Mouse (Mus musculus) adrenal gland, postnatal 4 days (tissue): ENCODE measurements around the gene Atat1. TPM values are rescaled to one million over a fixed set of nuclear protein-coding genes. Genes with fewer than 3 reads are reported as not detected.
"Not testable (repeated sequence)": the region's sequence is repeated elsewhere in the genome, so short reads cannot be mapped to it uniquely, and the experiment has no call there.

Experiments used
- DNase-seq, 2 experiments: peaks; one replicate each; pipeline ENCODE4 v3.0.0; 2021 to 2022; ENCODE audit warnings: low spot score in 2 of 2, mixed read lengths in 2 of 2
- long read RNA-seq, 2 experiments: library from polyadenylated mRNA; stranded (forward); transcript quantifications; one replicate each; pipeline ENCODE4 v2.0.0; 2021
- total RNA-seq, 2 experiments: library from RNA; stranded (reverse); gene quantifications; 2 replicates each; pipeline ENCODE4 v1.2.3; 2021

Atat1 gene
- 10 to 100 TPM; 46.3 to 50.3 TPM for total RNA-seq
- long read RNA-seq, experiment 1, transcript Atat1-202 (13 exons, 1,452 nt), result major isoform, 5 of 18 reads
- long read RNA-seq, experiment 1, partial matches to known transcripts, result 4 of 18 reads
- long read RNA-seq, experiment 1, other reads (novel, unspliced or antisense), result 3 of 18 reads
- long read RNA-seq, experiment 2, transcript Atat1-202 (13 exons, 1,452 nt), result major isoform, 5 of 30 reads
- long read RNA-seq, experiment 2, partial matches to known transcripts, result 5 of 30 reads
- long read RNA-seq, experiment 2, other reads (novel, unspliced or antisense), result 12 of 30 reads

DNA sequence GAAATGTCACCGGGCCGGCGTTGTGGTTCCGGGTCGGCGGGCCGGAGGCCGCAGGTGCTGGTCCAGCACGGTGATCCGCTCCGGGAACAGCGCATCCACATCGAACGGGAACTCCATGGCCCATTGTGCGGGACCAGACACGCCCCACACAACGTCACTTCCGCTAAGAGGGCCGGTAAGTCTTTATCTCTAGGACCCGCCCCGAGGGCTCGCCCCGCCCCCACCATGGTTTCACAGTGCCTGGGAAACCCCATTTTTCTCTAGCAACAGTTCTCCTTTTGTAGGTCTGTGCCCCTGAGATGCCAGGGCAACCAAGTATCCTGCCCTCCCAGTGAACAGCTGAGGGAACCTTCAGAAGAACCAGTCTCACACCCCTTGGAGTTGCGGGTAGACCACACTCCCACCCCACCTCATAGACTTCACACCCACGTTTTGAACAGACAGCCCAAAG is at the start of gene Atat1:
Gene Atat1, minus strand, starts transcription at position 157 of the 451 bp plus-strand sequence.
- peak; percentile 82 to 90 for DNase-seq

- no peak for DNase-seq
These were observed 48.8 kb upstream of the Atat1 start for GRCm38 (mm10) chr17:35958533-35959223.

GRCm38 (mm10) chr17:35954665-35955064 is 44.8 kb upstream of the Atat1 start:
- no peak for DNase-seq

DNA sequence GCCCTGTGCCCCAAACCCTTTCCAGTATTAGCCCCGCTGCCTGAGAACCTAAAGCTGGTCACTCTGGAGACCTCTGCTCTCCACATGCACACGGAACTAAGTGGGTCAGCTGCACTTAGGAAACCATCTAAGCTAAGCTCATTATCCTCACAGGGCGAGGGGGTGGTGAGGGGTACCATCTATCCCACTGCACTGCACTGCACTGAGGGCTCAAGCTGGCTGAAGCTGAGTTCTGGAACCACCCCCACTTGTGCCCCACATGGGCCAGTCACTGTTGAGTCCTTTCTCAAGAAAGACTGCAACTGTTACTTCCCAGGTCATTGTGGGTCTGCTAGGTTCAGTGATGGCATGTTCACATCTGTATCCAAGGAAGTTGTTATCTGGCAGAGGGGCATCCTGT is 42.7 kb upstream of the Atat1 start:
- DNase-seq, result not testable (repeated sequence)

- DNase-seq, result not testable (repeated sequence)
These were observed 41.1 kb upstream of the Atat1 start for GRCm38 (mm10) chr17:35950946-35951345.

GRCm38 (mm10) chr17:35939941-35940340 is 30.1 kb upstream of the Atat1 start:
- DNase-seq, result no peak

GRCm38 (mm10) chr17:35939108-35939507 is 29.2 kb upstream of the Atat1 start:
- no peak for DNase-seq

- no peak for DNase-seq
These were observed 27.9 kb upstream of the Atat1 start for GRCm38 (mm10) chr17:35937700-35938348.

DNA sequence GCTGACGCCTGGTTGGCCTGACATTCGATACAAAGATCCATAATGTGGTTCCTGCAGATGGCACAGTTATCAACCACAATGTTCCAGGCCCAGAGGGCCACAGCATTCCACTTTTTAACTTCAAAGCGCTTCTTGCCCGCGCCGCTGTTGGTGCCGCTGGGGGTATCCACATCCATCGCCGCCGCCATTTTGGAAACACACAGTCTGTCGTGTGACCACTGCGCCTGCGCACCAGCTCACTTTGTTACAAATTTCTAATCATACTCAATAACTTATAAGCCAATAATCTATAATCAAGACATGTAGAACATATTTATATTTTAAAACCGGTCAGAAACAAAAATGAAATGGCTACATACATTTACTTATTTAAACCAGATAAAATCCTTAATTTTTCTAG is 25.9 kb upstream of the Atat1 start:
- not testable (repeated sequence) for DNase-seq

GRCm38 (mm10) chr17:35932608-35933007 is 22.7 kb upstream of the Atat1 start:
- no peak for DNase-seq

GRCm38 (mm10) chr17:35930627-35931026 is 20.8 kb upstream of the Atat1 start:
- no peak for DNase-seq

- DNase-seq, result no peak
These were observed 19.7 kb upstream of the Atat1 start for GRCm38 (mm10) chr17:35929534-35929933.

DNA sequence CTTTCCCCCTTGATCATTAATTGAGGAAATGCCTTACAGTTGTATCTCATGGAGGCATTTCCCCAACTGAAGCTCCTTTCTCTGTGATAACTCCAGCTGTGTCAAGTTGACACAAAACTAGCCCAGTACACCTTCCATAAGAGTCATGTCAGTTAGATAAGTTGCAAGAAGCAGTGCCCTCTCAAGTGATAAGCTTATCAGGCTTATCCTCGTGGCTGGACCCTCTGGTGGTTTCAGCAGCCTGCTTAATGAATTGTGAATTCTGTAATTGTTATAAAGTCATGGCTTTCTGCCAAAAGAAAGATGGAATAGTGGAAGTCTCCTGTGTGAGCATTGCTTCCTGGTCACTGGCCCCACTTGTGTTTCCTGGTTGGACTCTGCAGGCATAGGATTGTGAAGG is 17.6 kb upstream of the Atat1 start:
- DNase-seq, result no peak

- no peak for DNase-seq
These were observed 13.4 kb upstream of the Atat1 start for GRCm38 (mm10) chr17:35923281-35923680.

DNA sequence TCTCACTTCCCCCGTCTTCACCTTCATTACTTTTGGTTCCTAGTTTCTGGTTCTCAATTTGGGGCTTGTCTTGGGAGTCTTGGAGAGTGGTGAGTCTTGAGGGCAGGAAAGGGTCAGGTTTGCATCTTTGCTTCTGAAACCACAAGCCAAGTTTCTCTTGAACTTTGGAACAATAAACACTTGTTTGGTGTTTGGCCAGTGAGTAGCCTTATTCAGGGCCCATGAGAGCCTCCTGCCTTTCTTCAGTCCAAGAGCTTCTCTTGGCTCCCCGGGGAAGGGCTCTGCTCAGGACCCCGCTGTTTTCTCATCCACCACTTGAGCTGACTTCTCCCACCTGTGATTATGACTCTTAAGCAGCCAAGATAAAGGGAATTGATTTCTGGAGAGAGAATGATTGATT is 12.7 kb upstream of the Atat1 start:
- DNase-seq, result no peak

DNA sequence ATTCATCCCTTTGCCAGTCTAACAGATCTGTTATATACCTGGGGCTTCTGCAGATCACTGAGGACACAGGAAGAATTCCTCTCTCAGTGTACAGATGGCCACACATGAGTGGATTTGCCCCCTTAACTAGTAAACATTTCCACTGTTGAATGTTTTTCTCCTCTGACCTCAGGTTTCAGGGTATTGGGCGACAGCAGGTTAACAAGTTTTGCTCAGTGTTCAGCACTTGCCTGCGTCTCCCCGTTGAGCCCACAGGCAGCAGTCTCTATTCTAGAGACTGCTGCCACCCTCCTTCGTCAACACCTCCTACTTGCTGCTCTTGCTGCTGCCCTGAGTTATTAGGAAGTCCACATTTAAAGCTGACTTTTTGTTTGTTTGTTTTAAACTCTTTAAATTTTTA is 11.8 kb upstream of the Atat1 start:
- DNase-seq, result no peak

- no peak for DNase-seq
These were observed 11.1 kb upstream of the Atat1 start for GRCm38 (mm10) chr17:35920862-35921562.

DNA sequence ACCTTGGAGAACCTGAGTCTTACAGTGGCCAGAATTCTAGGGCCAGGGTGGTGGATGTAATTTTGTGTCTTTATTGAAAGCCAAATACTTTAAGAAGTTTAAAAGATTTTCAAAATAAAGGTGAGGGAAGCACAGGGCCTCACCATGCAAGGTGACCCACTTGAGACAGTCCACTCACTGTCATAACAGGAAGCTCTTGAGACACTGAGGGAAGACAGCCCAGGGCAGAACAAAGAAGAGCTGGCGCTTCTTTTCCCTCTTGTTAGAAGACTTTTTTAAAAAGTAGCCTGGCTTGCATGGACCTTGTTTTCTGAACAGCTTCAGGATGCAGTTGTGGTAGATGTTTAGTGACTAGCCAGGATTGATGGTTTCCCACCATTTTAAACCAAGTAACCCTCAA is 10.5 kb upstream of the Atat1 start:
- DNase-seq, result no peak

GRCm38 (mm10) chr17:35919864-35920301 is 10.0 kb upstream of the Atat1 start:
- DNase-seq, result no peak

GRCm38 (mm10) chr17:35919060-35919715 is 9.3 kb upstream of the Atat1 start:
- DNase-seq, result peak; percentile 54 to 78
